Mouse (Mus musculus) embryonic facial prominence, embryonic 13.5 days (tissue): Measurements from ENCODE around the gene Zfp740. TPM values are rescaled to one million over a fixed set of nuclear protein-coding genes. Genes with fewer than 3 reads are reported as not detected.

Experiments
- ATAC-seq: fragments of 200-750 bp; cut with Nextera tagmentation; 2 replicates; pipeline ENCODE4 v1.8.0; 2017; ENCODE audit warnings: low read depth; ENCODE audit not compliant: insufficient number of reproducible peaks, insufficient read depth, low FRiP score, low TSS enrichment
- H3K27ac ChIP-seq: fragments of 300-500 bp; sonication (generic); 2 replicates; pipeline ENCODE4 v1.5.1; 2015; ENCODE audit warnings: moderate library complexity, mild to moderate bottlenecking, inconsistent platforms
- H3K27me3 ChIP-seq: fragments of 300-500 bp; sonication (generic); 2 replicates; pipeline ENCODE4 v1.6.1; 2015; ENCODE audit warnings: mild to moderate bottlenecking, inconsistent platforms
- H3K36me3 ChIP-seq: fragments of 300-500 bp; sonication (generic); 2 replicates; pipeline ENCODE4 v1.6.1; 2015; ENCODE audit warnings: mild to moderate bottlenecking, inconsistent platforms
- H3K4me1 ChIP-seq: fragments of 300-500 bp; sonication (generic); 2 replicates; pipeline ENCODE4 v1.6.1; 2015; ENCODE audit warnings: inconsistent platforms
- H3K4me2 ChIP-seq: fragments of 300-500 bp; sonication (generic); 2 replicates; pipeline ENCODE4 v1.6.1; 2015; ENCODE audit warnings: moderate library complexity, mild to moderate bottlenecking, inconsistent platforms
- H3K4me3 ChIP-seq: fragments of 300-500 bp; sonication (generic); 2 replicates; pipeline ENCODE4 v1.5.1; 2015; ENCODE audit warnings: mild to moderate bottlenecking, inconsistent platforms
- H3K9ac ChIP-seq: fragments of 300-500 bp; sonication (generic); 2 replicates; pipeline ENCODE4 v1.6.1; 2015; ENCODE audit warnings: mild to moderate bottlenecking, inconsistent platforms
- H3K9me3 ChIP-seq: fragments of 300-500 bp; sonication (generic); 2 replicates; pipeline ENCODE4 v1.6.1; 2016; ENCODE audit warnings: inconsistent platforms
- WGBS: fragments of 180-500 bp; shearing (Covaris S2); methylation state at CpG from one replicate; pipeline ENCODE4 v1.1.7; 2015; ENCODE audit warnings: mixed read lengths; 5-methylcytosine and 5-hydroxymethylcytosine counted together
- polyA plus RNA-seq: library from polyadenylated mRNA; unstranded; fragments of >200 nt; fragmentation: Nextera tagmentation; extraction: Ambion mirVana; gene quantifications from 2 replicates; pipeline ENCODE4 v1.2.1, GENCODE M21; 2015

The Zfp740 gene
- polyA plus RNA-seq, 1 experiment from 2014 or later = 86.3 TPM

DNA sequence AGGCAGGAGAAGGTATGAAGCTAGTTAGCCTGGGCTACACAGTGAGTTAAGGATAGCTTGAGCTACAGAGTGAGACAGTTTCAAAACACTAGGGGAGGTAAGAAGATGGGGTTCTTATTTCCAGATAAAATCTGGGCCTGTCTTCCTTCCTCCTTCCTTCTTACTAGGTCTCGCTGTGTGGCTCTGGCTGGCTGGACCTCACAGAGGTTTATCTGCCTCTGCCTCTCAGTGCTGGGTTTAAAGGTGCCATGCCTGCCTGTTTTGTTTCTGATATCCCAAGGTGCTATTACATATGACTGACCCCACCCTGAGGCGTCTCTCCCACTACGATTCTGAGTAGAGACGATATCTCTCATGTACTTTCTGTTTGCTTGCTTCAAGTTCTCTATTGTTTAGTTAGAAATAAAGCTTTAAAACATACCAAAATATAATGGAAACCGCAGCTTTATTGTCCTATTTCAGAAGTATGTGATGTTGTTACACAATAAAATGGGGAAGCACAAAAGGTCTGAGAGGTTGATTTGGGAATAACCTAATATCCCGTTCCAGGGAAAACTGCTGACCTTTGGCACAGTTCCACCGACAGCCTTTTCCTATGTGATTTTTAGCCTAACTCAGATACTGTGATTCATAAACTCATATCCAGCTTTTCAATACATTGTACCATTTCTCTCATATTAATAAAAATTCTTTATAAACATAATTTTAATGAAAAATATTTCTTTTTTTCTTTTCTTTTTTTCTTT, 26.3 kb upstream of the Zfp740 start:
- no peaks in the 10 kb centered on the region for H3K27me3 ChIP-seq
- peaks cover 60% of the 10 kb centered on the region for H3K36me3 ChIP-seq
- H3K4me1 ChIP-seq = no peaks in the 10 kb centered on the region
- no peaks in the 10 kb centered on the region for H3K9me3 ChIP-seq
- no peak overlapping the region for H3K27ac ChIP-seq
- no peak overlapping the region for H3K4me2 ChIP-seq
- H3K9ac ChIP-seq = no peak overlapping the region
- WGBS = 83% methylated on average over 7 of the region's 7 CpGs
- no peak for ATAC-seq
- no peak overlapping the region for H3K4me3 ChIP-seq

GRCm38 (mm10) chr15:102177417-102177816, 25.6 kb upstream of the Zfp740 start:
- Histone ChIP-seq H3K27me3 (no peaks in the 10 kb centered on the region), H3K9me3 (no peaks in the 10 kb centered on the region), H3K4me1 (no peaks in the 10 kb centered on the region), H3K9ac (no peak overlapping the region), H3K4me2 (no peak overlapping the region), H3K36me3 (peaks cover 64% of the 10 kb centered on the region), H3K27ac (no peak overlapping the region), H3K4me3 (no peak overlapping the region)
- 83% methylated on average over 8 of the region's 8 CpGs for WGBS
- ATAC-seq = no peak

DNA sequence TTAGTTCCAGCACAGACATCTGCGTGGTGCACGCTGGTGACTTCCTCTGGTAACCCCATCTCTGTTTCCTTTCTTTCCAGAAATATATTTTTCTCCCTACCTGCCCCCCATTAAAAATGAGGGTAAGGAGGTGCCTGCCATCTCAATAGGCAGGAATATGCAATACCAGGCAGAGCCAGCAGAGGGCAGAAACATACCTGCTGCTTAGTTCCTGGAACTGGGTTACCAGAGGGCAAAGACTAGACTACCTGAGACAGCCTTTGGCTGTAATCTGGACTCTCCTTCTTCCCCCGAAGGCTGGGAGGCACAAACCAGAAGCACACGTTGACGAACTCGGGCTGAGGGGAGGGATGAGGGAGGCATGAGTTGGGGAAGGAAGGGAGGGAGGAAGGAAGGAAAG, 24.8 kb upstream of the Zfp740 start:
- no peak for ATAC-seq
- no peak overlapping the region for H3K9ac ChIP-seq
- H3K27me3 ChIP-seq = no peaks in the 10 kb centered on the region
- H3K27ac ChIP-seq = no peak overlapping the region
- H3K9me3 ChIP-seq = no peaks in the 10 kb centered on the region
- no peak overlapping the region for H3K4me3 ChIP-seq
- H3K4me2 ChIP-seq = no peak overlapping the region
- 13% methylated on average over 6 of the region's 6 CpGs for WGBS
- H3K4me1 ChIP-seq = no peaks in the 10 kb centered on the region
- peaks cover 71% of the 10 kb centered on the region for H3K36me3 ChIP-seq

DNA sequence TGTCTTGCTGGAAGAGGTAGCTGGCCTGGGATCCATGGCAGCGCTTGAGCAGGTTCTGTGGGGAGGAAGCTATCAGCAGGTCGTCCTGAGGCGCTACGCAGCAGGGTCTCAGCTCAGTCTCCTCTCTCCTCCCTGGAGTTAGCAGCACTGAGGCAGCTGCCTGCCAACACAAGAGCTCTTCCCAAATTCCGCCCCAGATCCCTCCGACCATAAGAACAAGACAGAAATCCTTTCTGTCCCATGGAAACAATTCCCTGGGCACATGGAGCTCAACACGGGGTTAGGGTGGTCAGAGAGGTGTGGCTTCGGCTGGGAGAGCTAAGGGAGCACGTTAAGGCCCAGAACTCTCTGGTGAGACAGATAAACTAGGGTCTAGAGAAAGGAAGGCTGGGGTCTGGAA, 23.9 kb upstream of the Zfp740 start:
- WGBS = 77% methylated on average over 9 of the region's 9 CpGs
- Histone ChIP-seq H3K27ac (no peak overlapping the region), H3K36me3 (peaks cover 79% of the 10 kb centered on the region), H3K27me3 (no peaks in the 10 kb centered on the region), H3K9ac (no peak overlapping the region), H3K4me2 (no peak overlapping the region), H3K4me3 (no peak overlapping the region), H3K9me3 (no peaks in the 10 kb centered on the region), H3K4me1 (no peaks in the 10 kb centered on the region)
- no peak for ATAC-seq

DNA sequence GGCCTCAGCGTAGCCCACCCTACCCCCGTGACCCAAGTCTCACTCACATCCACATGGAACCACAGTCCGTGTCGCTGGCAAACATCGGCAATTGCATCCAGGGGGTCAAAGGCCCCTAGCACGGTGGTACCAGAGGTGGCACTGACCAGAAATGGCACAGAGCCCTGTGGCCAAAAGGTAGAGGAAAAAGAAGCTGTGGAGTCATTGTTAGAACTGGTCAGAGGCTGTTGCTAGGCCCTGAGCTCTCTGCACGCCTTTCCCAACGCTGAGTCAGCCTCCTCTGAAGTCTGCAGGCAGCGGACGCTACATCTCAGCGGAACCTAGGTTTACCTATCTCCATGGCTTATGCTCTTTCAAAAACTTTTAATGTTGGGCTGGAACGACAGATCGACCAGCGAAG, 23.1 kb upstream of the Zfp740 start:
- Histone ChIP-seq H3K4me1 (no peaks in the 10 kb centered on the region), H3K9me3 (no peaks in the 10 kb centered on the region), H3K27me3 (no peaks in the 10 kb centered on the region), H3K4me3 (no peak overlapping the region), H3K4me2 (no peak overlapping the region), H3K27ac (no peak overlapping the region), H3K9ac (no peak overlapping the region), H3K36me3 (peaks cover 81% of the 10 kb centered on the region)
- ATAC-seq = 0 out of 2 replicates have a peak, but pooled peaks have one; percentile 26
- WGBS = 89% methylated on average over 14 of the region's 14 CpGs

- H3K36me3 ChIP-seq = peaks cover 85% of the 10 kb centered on the region
These were observed 20.0 kb upstream of the Zfp740 start for GRCm38 (mm10) chr15:102183076-102183475.

GRCm38 (mm10) chr15:102186239-102186638, 16.8 kb upstream of the Zfp740 start:
- Histone ChIP-seq H3K4me2 (no peak overlapping the region), H3K27me3 (no peaks in the 10 kb centered on the region), H3K27ac (no peak overlapping the region), H3K9ac (no peak overlapping the region), H3K36me3 (peaks cover 76% of the 10 kb centered on the region), H3K4me1 (no peaks in the 10 kb centered on the region), H3K4me3 (no peak overlapping the region), H3K9me3 (no peaks in the 10 kb centered on the region)
- no peak for ATAC-seq
- 81% methylated on average over 11 of the region's 11 CpGs for WGBS

More at GRCm38 (mm10) chr15:102183076-102183475, 20.0 kb upstream of the Zfp740 start:
- no peak overlapping the region for H3K4me2 ChIP-seq
- WGBS = 21% methylated on average over 3 of the region's 3 CpGs
- no peak overlapping the region for H3K27ac ChIP-seq
- H3K9ac ChIP-seq = no peak overlapping the region
- no peak overlapping the region for H3K4me3 ChIP-seq
- no peaks in the 10 kb centered on the region for H3K27me3 ChIP-seq
- H3K9me3 ChIP-seq = no peaks in the 10 kb centered on the region
- no peaks in the 10 kb centered on the region for H3K4me1 ChIP-seq
- ATAC-seq = no peak

GRCm38 (mm10) chr15:102188096-102188495, 15.0 kb upstream of the Zfp740 start:
- Histone ChIP-seq H3K9ac (no peak overlapping the region), H3K9me3 (no peaks in the 10 kb centered on the region), H3K4me1 (peaks cover 6% of the 10 kb centered on the region), H3K4me3 (no peak overlapping the region), H3K27me3 (no peaks in the 10 kb centered on the region), H3K4me2 (no peak overlapping the region), H3K36me3 (peaks cover 61% of the 10 kb centered on the region), H3K27ac (peak overlapping the region; percentile 48; the same call in 1 of the 2 replicates)
- ATAC-seq = no peak
- 87% methylated on average over 10 of the region's 10 CpGs for WGBS

- H3K27ac ChIP-seq = no peak overlapping the region
- peaks cover 9% of the 10 kb centered on the region for H3K4me1 ChIP-seq
- no peaks in the 10 kb centered on the region for H3K9me3 ChIP-seq
- no peak overlapping the region for H3K9ac ChIP-seq
- no peak overlapping the region for H3K4me2 ChIP-seq
- no peak overlapping the region for H3K4me3 ChIP-seq
- WGBS = 61% methylated on average over 6 of the region's 6 CpGs
- H3K27me3 ChIP-seq = no peaks in the 10 kb centered on the region
- 0 out of 2 replicates have a peak, but pooled peaks have one; percentile 26 for ATAC-seq
- H3K36me3 ChIP-seq = peaks cover 53% of the 10 kb centered on the region
These were observed 14.2 kb upstream of the Zfp740 start for GRCm38 (mm10) chr15:102188883-102189282.

DNA sequence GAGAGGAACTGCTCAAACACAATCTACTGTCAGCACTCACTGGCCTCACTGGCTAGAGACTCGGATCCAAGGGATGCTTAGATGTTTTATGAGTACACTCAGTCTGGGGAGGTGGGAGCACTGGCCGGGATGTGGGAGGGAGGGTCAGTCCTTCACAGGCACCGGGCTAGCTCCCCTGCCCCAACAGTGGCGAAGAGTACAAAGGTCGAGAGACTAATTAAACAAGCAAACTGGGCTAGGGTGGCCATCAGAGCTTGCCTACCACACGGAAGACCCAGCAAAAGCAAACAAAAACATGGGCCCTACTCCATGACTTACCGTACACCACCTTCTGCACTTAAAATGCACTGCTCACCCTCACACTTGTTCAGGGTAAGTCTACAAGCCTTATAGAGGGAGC, 11.3 kb upstream of the Zfp740 start:
- WGBS = 76% methylated on average over 7 of the region's 7 CpGs
- Histone ChIP-seq H3K4me3 (no peak overlapping the region), H3K27me3 (no peaks in the 10 kb centered on the region), H3K9me3 (no peaks in the 10 kb centered on the region), H3K9ac (0 out of 2 replicates have a peak overlapping the region, but pooled peaks have one; percentile 12), H3K27ac (no peak overlapping the region), H3K4me2 (no peak overlapping the region), H3K4me1 (peaks cover 11% of the 10 kb centered on the region), H3K36me3 (peaks cover 29% of the 10 kb centered on the region)
- ATAC-seq = no peak

DNA sequence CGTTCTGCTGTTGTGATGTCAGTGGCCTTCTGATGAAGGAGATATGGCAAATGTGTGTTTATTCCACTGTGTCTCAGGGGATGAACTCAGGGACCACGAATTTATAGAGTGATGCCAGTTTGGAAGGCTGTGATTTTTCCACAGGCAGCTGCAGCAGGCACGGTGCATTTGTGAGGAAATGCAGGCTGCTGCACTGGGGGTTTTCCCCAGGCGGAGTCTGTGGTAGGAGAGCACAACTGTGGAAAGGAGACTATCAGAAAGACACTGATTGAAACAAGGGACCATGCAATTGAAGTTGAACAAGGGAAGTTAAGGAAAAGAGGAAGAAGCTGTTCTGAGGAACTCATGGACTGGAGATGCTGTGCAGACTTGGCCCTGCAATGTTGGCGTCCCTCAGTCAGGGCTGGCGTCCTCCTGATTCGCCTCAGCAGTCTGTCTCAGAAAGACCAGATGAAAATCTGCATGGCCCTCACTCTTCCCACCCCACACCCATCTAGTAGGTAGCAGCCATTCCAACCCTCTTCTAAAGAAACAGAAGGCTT, 10.7 kb upstream of the Zfp740 start:
- H3K9me3 ChIP-seq = no peaks in the 10 kb centered on the region
- H3K9ac ChIP-seq = no peak overlapping the region
- H3K4me3 ChIP-seq = no peak overlapping the region
- H3K36me3 ChIP-seq = peaks cover 24% of the 10 kb centered on the region
- WGBS = 67% methylated on average over 7 of the region's 7 CpGs
- H3K27me3 ChIP-seq = no peaks in the 10 kb centered on the region
- H3K4me2 ChIP-seq = no peak overlapping the region
- H3K4me1 ChIP-seq = peaks cover 11% of the 10 kb centered on the region
- no peak overlapping the region for H3K27ac ChIP-seq
- ATAC-seq = no peak

DNA sequence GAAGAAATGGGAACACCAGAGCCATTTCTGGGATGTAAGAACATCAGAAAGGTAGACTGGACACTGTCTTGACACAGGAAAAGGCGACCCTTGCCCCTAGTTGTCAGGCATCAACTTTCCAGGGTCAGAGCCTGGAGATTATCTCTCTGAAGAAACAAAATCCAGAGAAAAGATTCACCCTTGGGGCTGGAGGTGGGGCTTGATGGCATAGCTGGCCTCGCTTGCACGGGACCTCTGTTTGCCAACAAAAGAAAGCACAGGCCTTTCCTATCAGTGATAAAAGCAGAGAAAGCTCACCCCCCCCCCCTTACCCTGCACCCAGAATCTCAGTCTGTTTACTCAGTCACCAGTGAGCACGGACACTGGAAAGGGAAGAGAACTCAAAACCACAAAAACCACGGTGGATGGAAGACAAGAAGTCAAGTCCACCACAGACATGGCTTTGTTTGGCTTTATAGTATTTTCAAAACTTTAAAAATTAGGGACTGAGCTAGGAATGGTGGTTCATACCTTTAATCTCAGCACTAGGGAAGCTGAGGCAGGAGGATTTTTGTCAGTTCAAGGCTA, 10.1 kb upstream of the Zfp740 start:
- peaks cover 11% of the 10 kb centered on the region for H3K4me1 ChIP-seq
- ATAC-seq = no peak
- H3K4me2 ChIP-seq = no peak overlapping the region
- no peak overlapping the region for H3K9ac ChIP-seq
- no peak overlapping the region for H3K4me3 ChIP-seq
- no peaks in the 10 kb centered on the region for H3K9me3 ChIP-seq
- peaks cover 22% of the 10 kb centered on the region; the same call in 1 of the 2 replicates for H3K36me3 ChIP-seq
- no peaks in the 10 kb centered on the region for H3K27me3 ChIP-seq
- 43% methylated on average over 5 of the region's 5 CpGs for WGBS
- no peak overlapping the region for H3K27ac ChIP-seq
